15 mouse cellular contexts compared by ENCODE assay signal in the genomic region with DNA sequence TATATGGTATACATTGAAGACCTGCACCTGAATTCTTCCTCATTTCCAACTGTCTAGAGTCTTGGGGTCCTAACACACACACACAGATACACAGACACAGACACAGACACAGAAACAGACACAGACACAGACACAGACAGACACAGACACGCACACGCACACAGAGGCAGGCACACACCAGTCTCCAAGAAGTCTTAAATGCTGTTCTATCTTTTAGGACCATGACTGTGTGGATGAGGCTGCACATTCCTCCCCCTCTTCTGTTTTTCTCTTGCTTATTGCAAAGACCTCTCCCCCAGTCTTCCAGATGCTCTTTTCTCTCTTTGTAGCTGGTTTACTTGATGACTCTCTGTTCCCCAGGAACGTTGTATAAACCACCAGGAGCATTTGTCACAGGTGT.
"Had no signal": no experiment of that assay in that cellular context is flagged by ENCODE, and none has a peak within 500 bp of the region (broad histone marks: within the 10 kb centered on the region; RNA-seq: fewer than 3 reads in every experiment).

No protein-coding gene starts in this region.

- ATAC-seq: midbrain, embryonic 15.5 days had no signal

- H3K9ac ChIP-seq: intestine, embryonic 15.5 days; limb, embryonic 15.5 days; lung, embryonic 14.5 days; midbrain, embryonic 15.5 days; neural tube, embryonic 12.5 days had no signal

- DNase-seq: lung, postnatal 10 days; retina, postnatal 1 day; right cerebral cortex, postnatal 4 days; spleen, adult 18-20 months; thymus, adult 18-20 months; thymus, postnatal 14 days had no signal

- H3K4me1 ChIP-seq: limb, embryonic 15.5 days; megakaryocyte, embryonic 14.5 days; midbrain, embryonic 15.5 days; neural tube, embryonic 12.5 days had no signal

- H3K9me3 ChIP-seq: intestine, embryonic 15.5 days; limb, embryonic 15.5 days; midbrain, embryonic 15.5 days; neural tube, embryonic 12.5 days had no signal

- H3K4me2 ChIP-seq: intestine, embryonic 15.5 days; limb, embryonic 15.5 days; lung, embryonic 14.5 days; midbrain, embryonic 11.5 days; midbrain, embryonic 15.5 days; neural tube, embryonic 12.5 days had no signal

- H3K4me3 ChIP-seq: intestine, embryonic 15.5 days; layer of hippocampus, adult 2 months; left cerebral cortex, adult 2 months; limb, embryonic 15.5 days; megakaryocyte, embryonic 14.5 days; midbrain, embryonic 15.5 days; neural tube, embryonic 12.5 days had no signal

- H3K27me3 ChIP-seq: intestine, embryonic 15.5 days; limb, embryonic 15.5 days; megakaryocyte, embryonic 14.5 days; midbrain, embryonic 15.5 days; neural tube, embryonic 12.5 days had no signal

- H3K27ac ChIP-seq: intestine, embryonic 15.5 days; layer of hippocampus, adult 2 months; left cerebral cortex, adult 2 months; limb, embryonic 15.5 days; midbrain, embryonic 15.5 days; neural tube, embryonic 12.5 days had no signal

- H3K36me3 ChIP-seq: intestine, embryonic 15.5 days; limb, embryonic 15.5 days; midbrain, embryonic 15.5 days; neural tube, embryonic 12.5 days had no signal
